Mouse (Mus musculus): ENCODE measurements around the gene Erbb3.

DNA sequence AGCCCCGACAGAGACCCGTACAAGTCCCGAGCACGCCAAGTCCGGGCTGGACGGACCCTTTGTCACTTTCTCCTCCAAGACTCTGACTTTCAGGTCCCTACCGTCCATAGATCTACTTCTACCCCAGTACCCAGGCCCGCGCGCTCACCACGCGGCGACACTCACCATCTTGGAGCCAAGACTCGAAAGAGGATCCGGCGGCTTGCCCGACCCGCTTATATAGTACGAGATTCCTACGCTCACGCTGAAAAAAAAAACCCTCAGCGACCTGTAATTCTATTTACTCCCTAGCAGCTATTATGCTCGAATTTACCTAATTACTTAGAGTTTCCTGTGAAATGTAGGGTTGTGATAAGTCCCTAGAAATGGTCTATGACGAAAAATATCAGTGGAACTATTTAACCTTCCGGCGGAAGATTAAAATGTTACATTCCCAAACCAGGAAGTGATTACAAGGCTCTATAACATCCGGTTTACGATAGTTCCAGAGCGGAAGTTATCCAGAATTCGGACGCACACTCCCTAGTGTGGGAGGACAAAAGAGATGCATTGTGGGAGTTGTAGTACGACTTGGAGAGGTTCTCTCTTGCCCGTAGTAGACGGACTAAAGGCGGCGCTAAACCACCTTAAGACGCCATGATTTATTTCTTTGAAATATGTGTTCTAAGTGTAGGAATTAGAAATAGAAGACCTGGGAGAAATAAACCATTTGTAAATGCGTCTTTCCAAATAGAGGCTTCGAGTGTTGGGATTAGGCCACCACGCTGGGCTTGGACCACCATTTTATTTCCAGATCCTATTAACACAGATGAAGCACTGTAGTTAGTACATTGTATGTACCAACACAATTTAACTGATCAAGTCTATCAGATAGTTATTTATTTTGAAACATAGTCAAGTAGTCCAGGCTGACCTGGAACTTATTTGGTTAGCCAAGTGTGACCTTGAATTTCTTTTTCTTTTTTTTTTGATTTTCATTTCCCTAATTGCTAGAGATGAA lies 37.2 kb upstream of the Erbb3 start, which contains the start of gene Rps26:
- TF ChIP-seq CTCF (IDR thresholded peaks at IDR 0.05; ENCODE audit: control insufficient read depth, insufficient read depth, insufficient replicate concordance, low read depth, low read length) (no peak), POLR2A (IDR thresholded peaks at IDR 0.05; ENCODE audit: control insufficient read depth, low read depth, low read length) (peak; percentile 96)

All from testis, adult 2 months (tissue).